Mouse (Mus musculus) E14TG2a.4 (cell line): ENCODE data around the gene Rln1.

ENCODE experiments used
- H3K27me3 ChIP-seq: 2 replicates; pipeline ENCODE4 v1.6.1; 2014; ENCODE audit warnings: low read length, control low read depth; ENCODE audit not compliant: insufficient read depth
- H3K36me3 ChIP-seq: 2 replicates; pipeline ENCODE4 v1.6.1; 2014; ENCODE audit warnings: low read length, control low read depth; ENCODE audit not compliant: insufficient read depth
- H3K4me1 ChIP-seq: replicated peaks from 2 replicates; pipeline ENCODE4 v1.6.1; 2014; ENCODE audit warnings: low read depth, low read length, control low read depth
- H3K4me3 ChIP-seq: replicated peaks from 2 replicates; pipeline ENCODE4 v1.5.1; 2014; ENCODE audit warnings: mild to moderate bottlenecking, low read length
- H3K9me3 ChIP-seq: 2 replicates; pipeline ENCODE4 v1.6.1; 2014; ENCODE audit warnings: low read length, control low read depth
- CTCF ChIP-seq: conservative IDR thresholded peaks from 2 replicates; pipeline ENCODE4 v1.5.1; 2014; ENCODE audit warnings: low read length
- NANOG ChIP-seq: IDR thresholded peaks from 2 replicates; pipeline ENCODE4 v1.6.1; 2014; ENCODE audit warnings: borderline replicate concordance, low read length, mixed read lengths
- POU5F1 ChIP-seq: IDR thresholded peaks from 2 replicates; pipeline ENCODE4 v1.6.1; 2014; ENCODE audit warnings: low read length, borderline replicate concordance

Gene Rln1

GRCm38 (mm10) chr19:29345636-29346035 lies 11.2 kb upstream of the Rln1 start:
- TF ChIP-seq CTCF (no peak), NANOG (no peak), POU5F1 (no peak)
- no peak overlapping the region for H3K4me3 ChIP-seq
- peaks cover 8% of the 10 kb centered on the region for H3K4me1 ChIP-seq

GRCm38 (mm10) chr19:29344868-29345267 lies 10.4 kb upstream of the Rln1 start:
- Histone ChIP-seq H3K9me3 (no peaks in the 10 kb centered on the region), H3K4me3 (no peak overlapping the region), H3K36me3 (no peaks in the 10 kb centered on the region), H3K4me1 (0 out of 2 replicates have a peak, but pooled peaks cover under 1% of the 10 kb centered on the region), H3K27me3 (no peaks in the 10 kb centered on the region)
- TF ChIP-seq NANOG = no peak
- no peak for TF ChIP-seq POU5F1
- no peak for TF ChIP-seq CTCF

More at GRCm38 (mm10) chr19:29345636-29346035, 11.2 kb upstream of the Rln1 start:
- no peaks in the 10 kb centered on the region for H3K9me3 ChIP-seq
- no peaks in the 10 kb centered on the region for H3K27me3 ChIP-seq
- no peaks in the 10 kb centered on the region for H3K36me3 ChIP-seq

GRCm38 (mm10) chr19:29342281-29342680 lies 7.8 kb upstream of the Rln1 start:
- Histone ChIP-seq H3K27me3 (peaks cover 2% of the 10 kb centered on the region; the same call in 1 of the 2 replicates), H3K4me1 (no peaks in the 10 kb centered on the region), H3K9me3 (no peaks in the 10 kb centered on the region), H3K36me3 (no peaks in the 10 kb centered on the region), H3K4me3 (no peak overlapping the region)
- no peak for TF ChIP-seq CTCF
- TF ChIP-seq NANOG = no peak
- TF ChIP-seq POU5F1 = no peak

GRCm38 (mm10) chr19:29341029-29341428 lies 6.6 kb upstream of the Rln1 start:
- TF ChIP-seq POU5F1 = no peak
- Histone ChIP-seq H3K36me3 (no peaks in the 10 kb centered on the region), H3K4me3 (no peak overlapping the region), H3K9me3 (no peaks in the 10 kb centered on the region), H3K27me3 (peaks cover 2% of the 10 kb centered on the region; the same call in 1 of the 2 replicates), H3K4me1 (no peaks in the 10 kb centered on the region)

- H3K4me1 ChIP-seq = peaks cover 16% of the 10 kb centered on the region
- no peaks in the 10 kb centered on the region for H3K9me3 ChIP-seq
- H3K27me3 ChIP-seq = peaks cover 10% of the 10 kb centered on the region
- H3K4me3 ChIP-seq = no peak overlapping the region
- no peak for TF ChIP-seq NANOG
- no peak for TF ChIP-seq POU5F1
- TF ChIP-seq CTCF = no peak
- no peaks in the 10 kb centered on the region for H3K36me3 ChIP-seq
Measured at GRCm38 (mm10) chr19:29336624-29337023, 2.2 kb upstream of the Rln1 start.

GRCm38 (mm10) chr19:29326822-29327552 lies 7.5 kb downstream of the Rln1 start:
- peaks cover 10% of the 10 kb centered on the region for H3K4me1 ChIP-seq
- 0 out of 2 replicates have a peak, but pooled peaks cover 7% of the 10 kb centered on the region for H3K27me3 ChIP-seq
- H3K9me3 ChIP-seq = no peaks in the 10 kb centered on the region
- H3K4me3 ChIP-seq = no peak overlapping the region
- no peaks in the 10 kb centered on the region for H3K36me3 ChIP-seq
- TF ChIP-seq CTCF (no peak; the same call in 1 of the 2 replicates), POU5F1 (no peak), NANOG (no peak)

GRCm38 (mm10) chr19:29326396-29326795 lies 8.1 kb downstream of the Rln1 start:
- Histone ChIP-seq H3K27me3 (0 out of 2 replicates have a peak, but pooled peaks cover 7% of the 10 kb centered on the region), H3K4me1 (peaks cover 10% of the 10 kb centered on the region), H3K36me3 (no peaks in the 10 kb centered on the region), H3K9me3 (no peaks in the 10 kb centered on the region), H3K4me3 (no peak overlapping the region)
- TF ChIP-seq POU5F1 (no peak), CTCF (no peak), NANOG (no peak)

GRCm38 (mm10) chr19:29325852-29326180 lies 8.7 kb downstream of the Rln1 start:
- Histone ChIP-seq H3K4me1 (peaks cover 10% of the 10 kb centered on the region), H3K4me3 (no peak overlapping the region), H3K9me3 (no peaks in the 10 kb centered on the region), H3K36me3 (no peaks in the 10 kb centered on the region), H3K27me3 (0 out of 2 replicates have a peak, but pooled peaks cover 7% of the 10 kb centered on the region)
- TF ChIP-seq POU5F1 = no peak
- no peak for TF ChIP-seq CTCF
- TF ChIP-seq NANOG = no peak
